Mouse (Mus musculus): ENCODE results near the gene Spag9. TPM values are rescaled to one million over a fixed set of nuclear protein-coding genes. Genes with fewer than 3 reads are reported as not detected.
"Not testable (repeated sequence)": the region's sequence is repeated elsewhere in the genome, so short reads cannot be mapped to it uniquely, and the experiment has no call there.

The Spag9 gene
- total RNA-seq, 2 experiments from 2014 or later = 44.9 to 65.2 TPM

GRCm38 (mm10) chr11:93985265-93985664 is 10.6 kb upstream of the Spag9 start:
- ATAC-seq (ENCODE audit: poor library complexity, severe bottlenecking) = no peak

- no peak for ATAC-seq (ENCODE audit: poor library complexity, severe bottlenecking)
These were observed 9.6 kb upstream of the Spag9 start for GRCm38 (mm10) chr11:93986298-93986697.

- 0 out of 2 replicates have a peak, but pooled peaks have one; percentile 44 for ATAC-seq (ENCODE audit: poor library complexity, severe bottlenecking)
These were observed 8.9 kb upstream of the Spag9 start for GRCm38 (mm10) chr11:93987026-93987425.

GRCm38 (mm10) chr11:93987625-93988327 is 8.1 kb upstream of the Spag9 start:
- ATAC-seq (ENCODE audit: poor library complexity, severe bottlenecking) = peak; percentile 78

- ATAC-seq (ENCODE audit: poor library complexity, severe bottlenecking) = no peak
These were observed 7.4 kb upstream of the Spag9 start for GRCm38 (mm10) chr11:93988328-93989062.

- no peak for ATAC-seq (ENCODE audit: poor library complexity, severe bottlenecking)
These were observed 1.4 kb upstream of the Spag9 start for GRCm38 (mm10) chr11:93994531-93994930.

- peak; percentile 69 for ATAC-seq (ENCODE audit: poor library complexity, severe bottlenecking)
These were observed 676 bp upstream of the Spag9 start for GRCm38 (mm10) chr11:93995111-93995719.

GRCm38 (mm10) chr11:93996306-93997140 is 632 bp downstream of the Spag9 start:
- ATAC-seq (ENCODE audit: poor library complexity, severe bottlenecking) = peak; percentile 53

- peak; percentile 12 for ATAC-seq (ENCODE audit: poor library complexity, severe bottlenecking)
These were observed 1.4 kb downstream of the Spag9 start for GRCm38 (mm10) chr11:93997141-93997775.

- no peak for ATAC-seq (ENCODE audit: poor library complexity, severe bottlenecking)
These were observed 3.4 kb downstream of the Spag9 start for GRCm38 (mm10) chr11:93999276-93999675.

GRCm38 (mm10) chr11:94003346-94003745 is 7.5 kb downstream of the Spag9 start:
- ATAC-seq (ENCODE audit: poor library complexity, severe bottlenecking) = no peak

GRCm38 (mm10) chr11:94019091-94019490 is 23.2 kb downstream of the Spag9 start:
- ATAC-seq (ENCODE audit: poor library complexity, severe bottlenecking) = no peak

- ATAC-seq (ENCODE audit: poor library complexity, severe bottlenecking) = no peak
These were observed 24.5 kb downstream of the Spag9 start for GRCm38 (mm10) chr11:94020403-94020802.

- ATAC-seq (ENCODE audit: poor library complexity, severe bottlenecking) = no peak
These were observed 30.4 kb downstream of the Spag9 start for GRCm38 (mm10) chr11:94026289-94026688.

- no peak for ATAC-seq (ENCODE audit: poor library complexity, severe bottlenecking)
These were observed 36.2 kb downstream of the Spag9 start for GRCm38 (mm10) chr11:94032084-94032483.

- no peak for ATAC-seq (ENCODE audit: poor library complexity, severe bottlenecking)
These were observed 37.1 kb downstream of the Spag9 start for GRCm38 (mm10) chr11:94032971-94033370.

GRCm38 (mm10) chr11:94035974-94036373 is 40.1 kb downstream of the Spag9 start:
- no peak for ATAC-seq (ENCODE audit: poor library complexity, severe bottlenecking)

- ATAC-seq (ENCODE audit: poor library complexity, severe bottlenecking) = no peak
These were observed 45.6 kb downstream of the Spag9 start for GRCm38 (mm10) chr11:94041475-94041874.

- not testable (repeated sequence) for ATAC-seq (ENCODE audit: poor library complexity, severe bottlenecking)
These were observed 46.4 kb downstream of the Spag9 start for GRCm38 (mm10) chr11:94042301-94042700.

All from megakaryocyte, adult 5-6 weeks (primary cell).